Mouse (Mus musculus): ENCODE results near the gene Cytip. TPM values are rescaled to one million over a fixed set of nuclear protein-coding genes. Genes with fewer than 3 reads are reported as not detected.

Cytip gene
- polyA plus RNA-seq (2017; shearing (Covaris generic)), result 100 to 1,000 TPM; 325 to 394 (median 384) TPM

GRCm38 (mm10) chr2:58195346-58195745 lies at the start of gene Cytip:
Gene Cytip, minus strand, starts transcription at chr2:58195532.
- ATAC-seq, result no peak

GRCm38 (mm10) chr2:58240639-58241038 lies 45.3 kb upstream of the Cytip start:
- no peak for ATAC-seq

DNA sequence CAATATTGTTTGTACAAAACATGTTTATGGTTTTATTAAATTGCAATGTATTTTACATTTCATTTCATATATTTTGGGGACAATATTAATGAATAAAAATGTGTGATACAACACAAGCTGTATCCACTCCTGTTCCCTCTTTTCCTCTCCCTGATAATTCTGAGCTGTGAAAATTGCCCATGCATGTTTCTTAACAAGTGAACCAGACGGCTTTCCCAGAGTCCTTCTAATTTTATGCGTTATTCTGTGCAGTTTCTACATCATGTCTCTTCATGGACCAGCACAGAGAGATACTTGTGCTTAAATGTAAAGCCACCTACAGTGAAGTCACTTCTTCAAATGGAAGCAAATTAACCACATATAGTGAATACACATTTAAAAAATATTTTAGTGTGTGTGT lies 42.2 kb upstream of the Cytip start:
- no peak for ATAC-seq

GRCm38 (mm10) chr2:58199442-58199841 lies 4.1 kb upstream of the Cytip start:
- peak; percentile 79 for ATAC-seq

GRCm38 (mm10) chr2:58196880-58197279 lies 1.5 kb upstream of the Cytip start:
- ATAC-seq, result no peak

DNA sequence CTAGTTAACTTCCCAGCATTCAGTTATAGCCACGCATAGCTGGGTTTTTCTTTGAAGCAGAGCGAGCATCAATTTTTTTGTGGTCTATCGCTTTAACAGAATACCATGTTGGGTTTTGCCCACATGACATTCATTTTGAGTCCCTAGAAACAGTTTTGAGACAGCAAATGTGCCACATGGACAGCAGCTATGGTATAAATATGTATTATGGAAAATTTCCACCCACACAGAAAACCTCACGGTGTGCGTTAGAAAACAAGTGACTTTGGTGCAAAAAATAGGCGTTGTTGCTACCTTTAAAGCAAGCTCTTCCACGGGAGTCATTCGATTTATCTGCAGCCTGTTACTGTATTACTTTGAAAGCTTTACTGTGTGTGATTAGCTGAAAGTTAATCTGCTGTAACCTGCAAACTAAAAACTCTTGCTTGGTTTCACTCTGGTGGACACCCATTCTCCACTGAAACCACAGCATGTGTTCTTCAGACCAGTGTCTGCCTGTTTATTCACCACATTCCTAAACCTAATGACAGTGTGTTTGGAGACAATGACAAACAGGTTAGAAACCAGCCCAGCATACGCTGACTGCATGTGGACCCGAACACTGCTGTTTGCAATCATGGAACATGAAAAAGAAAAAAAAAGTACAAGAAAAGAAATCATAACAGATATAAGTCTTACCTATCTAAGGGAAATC lies 763 bp downstream of the Cytip start:
- ATAC-seq, result peak; percentile 41

GRCm38 (mm10) chr2:58192160-58192559 lies 3.2 kb downstream of the Cytip start:
- ATAC-seq, result no peak

- peak; percentile 62 for ATAC-seq
These were observed 5.8 kb downstream of the Cytip start for GRCm38 (mm10) chr2:58189501-58189900.

DNA sequence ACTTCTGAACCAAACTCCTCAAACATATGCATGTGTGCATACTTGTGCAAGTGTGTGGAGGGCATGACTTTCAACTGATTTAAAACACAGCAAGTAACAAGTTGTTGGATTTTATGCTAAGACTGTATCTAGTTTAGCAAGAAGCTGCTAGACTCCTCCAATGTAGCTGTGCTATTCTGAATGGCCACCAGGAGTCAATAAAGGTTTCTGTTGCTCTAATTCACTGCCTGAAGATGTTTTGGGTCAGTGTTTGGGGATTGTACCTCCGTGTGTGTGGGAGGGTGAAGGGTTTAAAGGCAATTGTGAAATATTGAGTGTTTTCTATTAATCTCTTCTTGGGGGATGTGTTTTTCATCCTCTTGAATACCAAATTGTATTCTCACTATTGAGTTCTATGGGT lies 6.4 kb downstream of the Cytip start:
- ATAC-seq, result peak; percentile 68

GRCm38 (mm10) chr2:58187310-58188051 lies 7.9 kb downstream of the Cytip start:
- peak; percentile 8 for ATAC-seq

DNA sequence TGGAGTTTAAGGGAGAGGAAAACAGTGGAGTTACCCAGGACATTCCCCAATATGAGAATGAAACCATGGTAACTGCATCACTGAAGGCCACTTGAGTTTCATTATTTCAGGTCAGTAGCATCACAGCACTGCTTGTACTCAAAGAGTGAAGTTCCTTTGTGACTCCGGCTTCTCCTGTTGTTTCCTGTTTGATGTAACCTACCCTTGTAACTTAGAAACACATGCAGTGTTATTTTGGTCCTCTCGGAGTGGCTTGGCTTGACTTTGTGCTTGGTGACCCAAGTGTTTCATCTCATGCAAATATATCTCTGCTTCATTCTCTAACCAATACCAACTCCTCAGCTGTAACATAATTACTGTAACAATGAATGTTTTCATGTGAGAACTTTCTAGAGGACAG lies 11.1 kb downstream of the Cytip start:
- peak; percentile 19 for ATAC-seq

- ATAC-seq, result no peak
These were observed 11.7 kb downstream of the Cytip start for GRCm38 (mm10) chr2:58183658-58184057.

- no peak for ATAC-seq
These were observed 14.6 kb downstream of the Cytip start for GRCm38 (mm10) chr2:58180776-58181175.

- ATAC-seq, result peak; percentile 73
These were observed 16.3 kb downstream of the Cytip start for GRCm38 (mm10) chr2:58179056-58179455.

- no peak for ATAC-seq
These were observed 19.7 kb downstream of the Cytip start for GRCm38 (mm10) chr2:58175392-58176291.

DNA sequence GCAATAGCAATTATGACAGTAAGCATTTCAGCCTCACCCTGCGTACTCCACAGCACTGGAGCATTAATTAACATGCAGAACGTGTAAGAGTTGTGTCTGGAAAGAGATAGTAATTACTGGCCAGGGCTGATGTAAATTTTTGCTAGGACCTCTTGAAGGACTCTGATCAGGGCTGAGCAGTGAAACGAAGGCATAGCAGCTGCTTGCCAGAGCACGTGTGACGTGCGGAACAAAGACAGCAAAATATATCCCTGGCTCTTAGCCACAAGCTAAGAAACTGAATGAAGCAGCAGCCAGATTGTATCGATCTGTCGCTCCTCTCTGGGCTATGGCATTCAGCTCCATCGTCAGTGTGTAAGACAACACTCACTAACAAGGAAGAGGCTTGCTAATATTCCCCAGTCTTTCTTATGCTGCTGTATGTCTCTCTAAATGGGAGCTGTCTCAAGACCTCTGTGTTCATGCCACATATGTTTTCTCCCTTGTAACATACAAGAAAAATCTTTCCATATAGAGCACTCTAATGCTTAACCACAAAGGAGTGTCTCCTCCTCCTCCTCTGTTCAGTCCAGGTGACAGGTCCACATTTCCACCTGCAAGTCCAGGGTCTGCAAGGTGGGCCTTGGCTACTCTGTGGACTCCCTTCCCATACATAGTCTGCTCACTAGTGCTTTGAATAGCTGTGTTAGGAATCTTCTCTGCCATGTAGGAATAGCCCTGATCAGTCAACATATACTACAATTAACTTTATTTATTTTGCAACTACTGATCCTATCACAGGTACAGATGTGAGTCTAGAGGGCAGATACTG lies 20.7 kb downstream of the Cytip start:
- ATAC-seq, result no peak

DNA sequence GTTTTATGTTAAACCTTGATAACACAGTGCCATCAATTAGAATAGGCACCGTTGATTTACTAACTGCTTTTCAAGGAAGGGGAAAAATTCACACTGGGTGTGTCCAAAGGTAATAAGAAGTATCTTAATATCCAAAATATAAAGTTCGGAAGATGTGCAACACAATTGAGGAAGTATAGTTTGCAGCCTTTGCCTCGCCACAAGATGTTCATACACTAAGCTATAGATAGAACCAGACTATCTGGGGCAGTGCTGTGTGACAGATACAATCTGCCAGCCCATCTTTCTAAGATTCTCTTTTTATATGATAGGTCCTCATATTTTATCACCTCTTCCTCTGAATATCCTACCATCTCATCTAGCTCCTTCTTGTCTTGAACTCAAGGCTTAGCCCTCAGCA lies 22.4 kb downstream of the Cytip start:
- ATAC-seq, result no peak

- ATAC-seq, result peak; percentile 38
These were observed 26.2 kb downstream of the Cytip start for GRCm38 (mm10) chr2:58169173-58169572.

DNA sequence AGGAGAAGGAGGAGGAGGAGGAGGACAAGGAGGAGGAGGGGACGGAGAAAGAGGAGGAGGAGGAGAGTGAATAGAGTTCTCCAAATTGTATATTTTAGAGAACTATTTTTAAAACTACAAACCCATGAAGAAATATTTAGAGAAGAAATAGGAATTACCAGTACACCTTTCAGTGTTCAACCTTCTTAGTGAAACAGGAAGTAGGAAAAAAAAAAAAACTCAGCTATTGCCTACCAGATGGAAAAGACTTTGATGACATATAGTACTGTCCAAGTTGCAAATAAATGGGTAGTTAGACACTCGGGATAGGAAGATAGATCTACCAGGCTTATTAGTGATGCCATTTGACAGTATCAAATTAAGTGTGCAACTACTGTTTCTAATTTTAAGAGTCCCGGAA lies 27.7 kb downstream of the Cytip start:
- no peak for ATAC-seq

- no peak for ATAC-seq
These were observed 28.6 kb downstream of the Cytip start for GRCm38 (mm10) chr2:58166764-58167163.

GRCm38 (mm10) chr2:58163457-58164181 lies 31.7 kb downstream of the Cytip start:
- ATAC-seq, result peak; percentile 8

- ATAC-seq, result peak; percentile 11
These were observed 33.5 kb downstream of the Cytip start for GRCm38 (mm10) chr2:58161813-58162212.
